Mouse (Mus musculus): ENCODE measurements at regions not wholly inside any gene's neighbourhood (a gene's known extent, or its start where the extent isn't known, plus 50 kb on each side); places are given as distances from the start of the nearest gene placed in this dataset.

DNA sequence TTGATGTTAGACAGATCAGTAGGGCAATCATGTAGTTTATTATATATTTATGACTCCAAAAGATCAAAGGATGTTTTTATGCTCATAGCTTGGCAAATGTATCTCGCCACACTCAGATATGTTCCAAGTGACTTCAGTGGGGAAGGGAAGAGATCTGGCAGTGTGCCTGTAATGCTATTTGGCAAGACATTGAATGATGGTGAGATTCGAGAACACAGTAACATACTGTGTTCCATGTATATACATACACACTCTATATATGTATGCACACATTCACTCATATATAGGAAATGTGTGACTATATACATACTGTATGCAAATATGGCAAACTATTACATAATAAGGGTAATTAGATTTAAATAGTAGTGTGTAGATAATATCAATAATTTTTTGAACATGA is 577.3 kb upstream of the Arrdc4 start:
- no peak for DNase-seq
- intact Hi-C loops (cut with DNase I) = no loop called here

- no peak for DNase-seq
- intact Hi-C loops (cut with DNase I) = no loop called here
These were observed 528.1 kb upstream of the Arrdc4 start for GRCm38 (mm10) chr7:69277056-69277705.

DNA sequence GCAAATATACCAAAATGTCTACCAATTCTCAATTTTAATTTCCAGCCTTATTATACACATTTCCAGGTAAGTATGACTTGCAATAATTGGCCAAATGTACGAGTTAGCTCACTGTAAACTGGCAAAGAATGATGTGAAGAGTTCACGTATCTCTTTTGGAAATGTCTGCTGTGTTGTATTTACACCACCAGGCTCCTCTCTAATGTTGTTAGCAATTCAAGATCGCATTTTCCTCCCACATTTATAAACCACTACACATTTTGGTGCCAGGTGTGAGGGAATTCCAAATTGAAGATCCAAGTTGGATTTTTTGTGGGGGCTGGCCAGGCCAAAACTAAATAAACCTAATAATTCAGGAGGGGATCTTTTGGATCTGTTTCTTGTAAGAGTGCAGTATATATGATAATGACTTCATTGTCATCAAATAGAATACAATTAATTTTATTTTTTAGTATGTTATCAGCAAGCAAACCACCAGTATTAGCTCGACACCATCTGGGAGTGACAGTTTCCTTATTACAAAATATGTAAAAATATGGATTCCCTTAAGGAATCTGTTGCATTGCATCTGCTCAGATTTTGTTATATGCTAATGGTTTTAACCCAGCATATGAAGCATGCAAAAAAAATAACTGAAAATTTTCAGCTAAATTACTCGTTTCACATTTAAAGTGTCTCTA is 527.5 kb upstream of the Arrdc4 start:
- DNase-seq = no peak
- intact Hi-C loops (cut with DNase I) = no loop called here

- no peak for DNase-seq
- intact Hi-C loops (cut with DNase I) = no loop called here
These were observed 524.6 kb upstream of the Arrdc4 start for GRCm38 (mm10) chr7:69273670-69274069.

DNA sequence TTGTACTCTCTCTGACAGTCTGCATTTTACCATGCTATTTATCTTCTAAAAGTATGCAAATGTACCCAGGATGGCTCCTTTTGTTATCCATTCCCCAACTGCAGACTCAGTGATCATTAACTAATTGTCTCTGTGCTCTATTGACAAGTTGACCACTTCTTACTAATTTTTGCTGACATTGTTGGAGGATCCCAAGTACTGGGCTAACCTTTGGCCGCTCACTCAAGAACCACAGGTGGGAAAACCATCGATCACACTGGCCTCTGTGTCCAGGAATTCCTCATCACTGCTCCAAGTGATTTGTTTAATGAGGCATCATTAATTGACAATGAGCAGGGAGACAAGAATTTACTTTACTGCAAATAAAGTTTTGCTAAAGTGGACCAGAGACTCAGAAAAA is 495.5 kb upstream of the Arrdc4 start:
- no peak for DNase-seq
- intact Hi-C loops (cut with DNase I) = no loop called here

- intact Hi-C loops (cut with DNase I) = no loop called here
These were observed 484.3 kb upstream of the Arrdc4 start for GRCm38 (mm10) chr7:69233296-69233695.

DNA sequence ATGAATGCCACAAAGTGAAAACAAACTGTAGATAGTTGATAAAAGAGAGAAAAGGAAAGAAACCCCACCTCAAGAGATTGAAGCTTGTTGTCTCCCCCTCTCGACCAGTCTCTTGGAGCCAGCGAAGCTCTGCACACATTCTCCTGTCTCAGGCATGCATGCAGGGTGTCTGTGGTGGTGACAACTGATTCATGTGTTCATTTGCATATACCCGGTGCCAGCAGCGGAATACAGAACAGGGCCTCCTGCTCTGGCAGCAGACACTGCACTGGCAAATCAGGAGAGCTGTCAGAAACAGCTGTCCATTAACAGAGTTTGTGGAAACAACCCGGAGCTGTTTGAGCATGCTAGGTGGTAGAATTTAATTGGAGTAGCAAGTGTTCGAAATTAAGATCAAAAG is 468.8 kb upstream of the Arrdc4 start:
- peak; percentile 58 for DNase-seq
- intact Hi-C loops (cut with DNase I) = no loop called here

More at GRCm38 (mm10) chr7:69233296-69233695, 484.3 kb upstream of the Arrdc4 start:
- no peak for DNase-seq

Data from left cerebral cortex, postnatal 4 days (tissue).